Mouse (Mus musculus) liver, embryonic 14.5 days (tissue): Measurements from ENCODE around the gene Krt6b. TPM values are rescaled to one million over a fixed set of nuclear protein-coding genes. Genes with fewer than 3 reads are reported as not detected.
"Not testable (repeated sequence)": the region's sequence is repeated elsewhere in the genome, so short reads cannot be mapped to it uniquely, and the experiment has no call there.

Experiments
- ATAC-seq: fragments of 200-750 bp; cut with Nextera tagmentation; 2 replicates; pipeline ENCODE4 v1.8.0; 2017; ENCODE audit warnings: moderate number of reproducible peaks, mild to moderate bottlenecking, moderate library complexity; ENCODE audit not compliant: insufficient read depth
- DNase-seq, 3 experiments: peaks; one replicate each; pipeline ENCODE4 v3.0.0-alpha.2; 2012 to 2013; ENCODE audit warnings: low read depth in 3 of 3, low spot score in 3 of 3
- H3K27ac ChIP-seq: fragments of 300-500 bp; sonication (generic); 2 replicates; pipeline ENCODE4 v1.5.1; 2014; ENCODE audit warnings: moderate library complexity, mild to moderate bottlenecking, control low read depth, inconsistent platforms
- H3K27me3 ChIP-seq: fragments of 300-500 bp; sonication (generic); 2 replicates; pipeline ENCODE4 v1.6.1; 2014; ENCODE audit warnings: mild to moderate bottlenecking, low read length, moderate library complexity; ENCODE audit not compliant: control insufficient read depth, insufficient read depth
- H3K36me3 ChIP-seq: fragments of 300-500 bp; sonication (generic); replicated peaks from 2 replicates; pipeline ENCODE4 v1.6.1; 2014; ENCODE audit warnings: low read depth; ENCODE audit not compliant: control insufficient read depth, insufficient read depth
- H3K4me1 ChIP-seq, 2 experiments: fragments of 200-500 bp in 1 of 2; fragments of 300-500 bp in 1 of 2; sonication (generic) in 1 of 2; replicated peaks; 2 replicates each; pipeline ENCODE4 v1.6.1; 2012 to 2014; ENCODE audit warnings: antibody characterized with exemption in 1 of 2, inconsistent platforms in 1 of 2, low read length in 1 of 2; ENCODE audit not compliant: control insufficient read depth in 2 of 2, insufficient read depth in 2 of 2
- H3K4me2 ChIP-seq: fragments of 300-500 bp; sonication (generic); 2 replicates; pipeline ENCODE4 v1.6.1; 2014; ENCODE audit warnings: low read depth, mild to moderate bottlenecking, control low read depth, moderate library complexity
- H3K4me3 ChIP-seq, 2 experiments: fragments of 200-500 bp in 1 of 2; fragments of 300-500 bp in 1 of 2; sonication (generic) in 1 of 2; 2 replicates each; pipeline ENCODE4 v1.5.1; 2012 to 2014; ENCODE audit warnings: low read depth in 2 of 2, low read length in 2 of 2, mild to moderate bottlenecking in 2 of 2, control low read depth in 1 of 2, inconsistent platforms in 1 of 2, moderate library complexity in 1 of 2; ENCODE audit not compliant: insufficient read depth in 1 of 2
- H3K9ac ChIP-seq: fragments of 300-500 bp; sonication (generic); replicated peaks from 2 replicates; pipeline ENCODE4 v1.6.1; 2014; ENCODE audit warnings: mild to moderate bottlenecking, control low read depth, moderate library complexity
- H3K9me3 ChIP-seq: fragments of 300-500 bp; sonication (generic); 2 replicates; pipeline ENCODE4 v1.6.1; 2016; ENCODE audit warnings: low read length, mixed read lengths; ENCODE audit not compliant: control insufficient read depth
- CTCF ChIP-seq: IDR thresholded peaks from 2 replicates; pipeline ENCODE4 v1.5.1; 2016; ENCODE audit warnings: antibody characterized with exemption, low read depth, control low read depth
- EP300 ChIP-seq: IDR thresholded peaks from 2 replicates; pipeline ENCODE4 v1.6.1; 2016; ENCODE audit warnings: antibody characterized with exemption, low read depth
- WGBS: fragments of 180-500 bp; shearing (Covaris S2); extraction: QIAGEN DNeasy Blood & Tissue Kit; methylation state at CpG from one replicate; pipeline ENCODE4 v1.1.7; 2014; ENCODE audit not compliant: insufficient replicate concordance; 5-methylcytosine and 5-hydroxymethylcytosine counted together
- polyA plus RNA-seq, 2 experiments: library from polyadenylated mRNA; depleted of rRNA in 1 of 2; stranded (reverse) in 1 of 2; unstranded in 1 of 2; fragments of >200 nt; fragmentation: Nextera tagmentation in 1 of 2; extraction: Ambion mirVana in 1 of 2; gene quantifications; 2 replicates each; pipeline versions ENCODE4 v1.2.1 to v1.2.3; 2012 to 2014

Gene Krt6b
- polyA plus RNA-seq, 2 experiments = not detected

DNA sequence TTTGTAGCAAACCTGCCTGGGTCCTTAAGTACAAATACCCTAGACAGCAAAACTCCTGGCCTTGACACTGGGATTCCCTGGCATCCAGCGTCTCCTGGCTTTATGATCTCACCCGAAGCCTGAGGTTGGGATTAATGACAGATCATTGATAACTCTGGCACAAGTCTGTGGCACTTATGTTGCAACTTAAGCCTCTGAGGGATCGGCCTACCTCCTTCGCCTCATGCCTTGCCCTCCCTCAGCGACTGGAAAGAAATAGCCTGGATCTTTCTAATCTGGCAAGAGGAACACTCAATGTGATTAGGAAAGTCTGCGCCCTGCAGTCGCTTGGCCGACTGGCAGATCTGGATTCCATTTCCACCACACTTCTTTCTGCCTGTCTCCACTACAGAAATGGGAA, 19.8 kb upstream of the Krt6b start:
- WGBS = 55% methylated on average over 8 of the region's 8 CpGs
- Histone ChIP-seq H3K36me3 (no peaks in the 10 kb centered on the region), H3K9me3 (no peaks in the 10 kb centered on the region), H3K4me3 (no peak overlapping the region), H3K4me1 (no peaks in the 10 kb centered on the region), H3K27me3 (no peaks in the 10 kb centered on the region), H3K27ac (no peak overlapping the region), H3K4me2 (no peak overlapping the region), H3K9ac (no peak overlapping the region)
- no peak for DNase-seq
- TF ChIP-seq EP300 (no peak), CTCF (no peak)
- ATAC-seq = no peak

DNA sequence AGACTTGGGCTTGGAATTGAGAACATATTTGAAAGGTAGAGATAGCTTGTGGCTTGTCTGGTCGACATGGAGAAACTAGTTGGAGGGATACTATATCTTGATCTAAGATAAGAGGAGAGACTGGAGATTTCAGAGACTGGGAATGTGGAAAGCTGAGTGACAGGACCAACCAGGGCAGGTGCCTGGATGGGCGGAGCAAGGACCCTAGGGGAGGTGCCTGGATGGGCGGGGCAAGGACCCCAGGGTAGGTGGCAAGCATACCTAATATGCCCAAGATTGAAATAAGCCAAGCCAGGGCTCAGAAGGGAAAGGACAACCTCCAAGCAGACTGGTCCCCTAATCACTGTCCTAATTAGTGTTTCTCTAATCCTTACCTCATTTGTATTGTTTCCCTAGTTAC, 19.1 kb upstream of the Krt6b start:
- Histone ChIP-seq H3K9ac (no peak overlapping the region), H3K9me3 (no peaks in the 10 kb centered on the region), H3K4me1 (no peaks in the 10 kb centered on the region), H3K36me3 (no peaks in the 10 kb centered on the region), H3K27ac (no peak overlapping the region), H3K4me3 (no peak overlapping the region), H3K4me2 (no peak overlapping the region), H3K27me3 (no peaks in the 10 kb centered on the region)
- 25% methylated on average over 3 of the region's 3 CpGs for WGBS
- no peak for ATAC-seq
- TF ChIP-seq CTCF = no peak
- no peak for TF ChIP-seq EP300
- no peak for DNase-seq

DNA sequence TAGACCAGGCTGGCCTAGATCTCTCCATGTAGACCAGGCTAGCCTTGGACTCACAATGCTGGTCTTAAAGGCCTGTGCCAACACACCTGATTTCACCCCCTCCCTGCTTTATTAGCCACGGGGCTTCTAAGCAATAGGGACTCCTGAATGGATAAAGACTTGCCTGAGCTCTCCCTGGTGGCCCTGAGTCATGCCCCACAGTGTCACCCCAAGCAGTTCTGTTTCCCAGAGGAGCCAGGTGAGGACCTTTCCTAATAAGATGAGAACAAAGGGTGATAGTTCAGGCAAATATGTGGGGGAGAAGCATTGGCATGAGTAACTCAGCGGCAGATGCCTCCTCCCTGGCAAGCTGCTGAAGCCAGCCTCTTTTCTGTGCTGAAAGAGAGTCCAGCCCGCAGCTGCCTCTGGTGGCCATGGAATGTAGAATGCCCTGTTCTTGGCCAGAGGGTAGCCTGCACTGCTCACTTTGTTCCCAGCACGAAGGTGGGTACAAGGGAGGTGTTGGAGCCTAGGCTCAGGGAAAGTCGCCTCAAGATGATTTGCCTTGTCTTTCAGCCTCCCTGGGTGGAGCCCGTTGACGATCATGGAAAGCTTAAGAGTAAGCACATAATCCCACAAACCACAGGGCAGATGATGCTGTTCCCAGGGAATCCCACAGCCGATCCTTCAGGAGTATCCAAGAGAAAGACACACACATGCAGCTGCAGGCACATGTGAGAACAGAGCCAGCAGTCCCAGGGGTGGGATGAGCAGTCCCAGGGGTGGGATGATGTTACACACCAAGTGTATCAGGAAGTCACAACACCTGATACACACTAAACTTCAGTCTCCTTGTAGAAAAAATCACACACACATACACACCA, 17.5 kb upstream of the Krt6b start:
- no peak overlapping the region for H3K9ac ChIP-seq
- H3K4me2 ChIP-seq = no peak overlapping the region
- 53% methylated on average over 8 of the region's 8 CpGs for WGBS
- no peaks in the 10 kb centered on the region for H3K36me3 ChIP-seq
- H3K27me3 ChIP-seq = no peaks in the 10 kb centered on the region
- no peaks in the 10 kb centered on the region for H3K4me1 ChIP-seq
- H3K4me3 ChIP-seq = no peak overlapping the region
- no peak overlapping the region for H3K27ac ChIP-seq
- ATAC-seq (no peak), DNase-seq (no peak)
- H3K9me3 ChIP-seq = no peaks in the 10 kb centered on the region
- TF ChIP-seq EP300 = no peak

DNA sequence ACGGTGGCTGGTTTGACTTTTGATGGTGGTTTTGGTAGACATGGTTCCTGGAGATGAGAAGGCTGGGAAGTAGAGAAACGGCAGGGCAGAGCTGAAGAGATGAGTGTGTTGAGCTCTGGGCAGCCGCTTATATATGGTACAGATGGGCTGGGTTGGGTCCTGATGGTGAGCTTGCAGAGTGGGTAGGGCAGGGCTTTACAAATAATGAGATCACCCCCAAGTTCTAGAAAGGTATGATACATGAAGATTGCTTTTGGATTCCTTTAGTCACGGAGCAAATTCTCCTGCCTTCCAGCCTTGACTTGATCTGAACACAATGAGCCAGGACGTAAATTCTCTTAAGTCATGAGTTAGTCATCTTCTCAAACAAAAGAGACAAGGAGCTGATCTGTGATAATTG, 14.1 kb upstream of the Krt6b start, which contains the start of gene Krt6a:
TSS of gene Krt6a (minus strand) at position 101 of the 400 bp plus-strand sequence.
- 52% methylated on average over 5 of the region's 5 CpGs for WGBS

DNA sequence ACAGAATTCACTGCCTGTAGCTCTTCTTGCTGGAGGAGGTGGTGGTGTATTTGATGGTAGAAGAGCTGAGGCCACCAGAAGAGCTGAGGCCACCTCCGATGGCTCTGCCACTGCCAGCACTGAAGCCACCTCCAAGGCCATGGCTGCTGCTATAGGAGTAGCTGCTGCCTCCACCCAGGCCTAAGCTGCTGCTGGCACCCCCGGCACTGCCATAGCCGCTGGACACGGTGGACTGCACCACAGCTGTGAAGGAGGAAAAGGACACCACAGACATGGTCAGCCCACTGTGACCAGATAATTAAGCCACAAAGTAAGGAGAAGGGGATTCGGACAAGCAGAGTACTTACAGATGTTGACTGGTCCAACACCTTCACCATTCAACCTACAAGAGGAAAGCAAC, 10.4 kb upstream of the Krt6b start:
- not testable (repeated sequence) for H3K4me2 ChIP-seq, H3K4me1 ChIP-seq, H3K27me3 ChIP-seq, DNase-seq, H3K36me3 ChIP-seq, H3K9me3 ChIP-seq, ATAC-seq, H3K9ac ChIP-seq, H3K27ac ChIP-seq, H3K4me3 ChIP-seq
- WGBS = 68% methylated on average over 5 of the region's 5 CpGs

More for the DNA sequence above, 14.1 kb upstream of the Krt6b start, which contains the start of gene Krt6a:
- DNase-seq (no peak), ATAC-seq (no peak)
- Histone ChIP-seq H3K36me3 (no peaks in the 10 kb centered on the region), H3K27ac (no peak within 1 kb of the TSS), H3K9ac (no peak within 1 kb of the TSS), H3K4me3 (no peak within 1 kb of the TSS), H3K4me2 (no peak within 1 kb of the TSS), H3K9me3 (no peaks in the 10 kb centered on the region), H3K27me3 (no peaks in the 10 kb centered on the region), H3K4me1 (no peaks in the 10 kb centered on the region)
- TF ChIP-seq CTCF (no peak), EP300 (no peak)
